Mouse (Mus musculus) adrenal gland, adult 18-20 months (tissue): ENCODE measurements around the gene Ssh2. TPM values are rescaled to one million over a fixed set of nuclear protein-coding genes. Genes with fewer than 3 reads are reported as not detected.

Experiments used
- DNase-seq, 2 experiments: peaks; one replicate each; pipeline ENCODE4 v3.0.0; 2021 to 2022; ENCODE audit warnings: low spot score in 2 of 2
- total RNA-seq, 2 experiments: library from RNA; stranded (reverse); gene quantifications; 1 replicate in 1 of 2; 2 replicates in 1 of 2; pipeline ENCODE4 v1.2.3; 2021

Ssh2 gene
- total RNA-seq, 2 experiments from 2014 or later = 19.5 to 22.3 TPM

- no peak for DNase-seq
These were observed 240.8 kb downstream of the Ssh2 start for GRCm38 (mm10) chr11:77456866-77457265.

DNA sequence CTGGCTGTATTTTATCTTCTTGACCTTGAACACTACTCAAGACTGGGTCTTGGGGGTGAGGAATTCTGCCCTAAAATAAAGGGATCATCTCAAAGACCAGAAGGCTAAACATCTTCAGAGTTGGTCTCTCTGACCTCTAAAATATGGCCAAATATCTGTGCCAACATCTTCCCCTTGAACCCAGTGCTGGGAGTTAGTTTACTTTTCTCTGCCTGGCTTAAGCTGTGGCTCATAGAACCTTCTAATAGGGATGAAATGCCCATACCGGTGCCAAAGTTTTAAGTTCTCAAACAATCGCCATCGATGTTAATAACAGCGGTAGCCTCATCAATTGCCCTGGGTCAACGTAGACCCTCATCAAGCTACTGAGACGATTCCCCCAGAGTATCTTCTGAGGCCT lies 245.8 kb downstream of the Ssh2 start:
- no peak for DNase-seq

- peak; percentile 69 to 78 for DNase-seq
These were observed 246.4 kb downstream of the Ssh2 start, which contains the start of gene Coro6 for GRCm38 (mm10) chr11:77462283-77463100. TSS of gene Coro6 (plus strand) at chr11:77462411.

- no peak for DNase-seq
These were observed 247.0 kb downstream of the Ssh2 start for GRCm38 (mm10) chr11:77463101-77463445.

- no peak for DNase-seq
These were observed 247.7 kb downstream of the Ssh2 start for GRCm38 (mm10) chr11:77463786-77464185.

DNA sequence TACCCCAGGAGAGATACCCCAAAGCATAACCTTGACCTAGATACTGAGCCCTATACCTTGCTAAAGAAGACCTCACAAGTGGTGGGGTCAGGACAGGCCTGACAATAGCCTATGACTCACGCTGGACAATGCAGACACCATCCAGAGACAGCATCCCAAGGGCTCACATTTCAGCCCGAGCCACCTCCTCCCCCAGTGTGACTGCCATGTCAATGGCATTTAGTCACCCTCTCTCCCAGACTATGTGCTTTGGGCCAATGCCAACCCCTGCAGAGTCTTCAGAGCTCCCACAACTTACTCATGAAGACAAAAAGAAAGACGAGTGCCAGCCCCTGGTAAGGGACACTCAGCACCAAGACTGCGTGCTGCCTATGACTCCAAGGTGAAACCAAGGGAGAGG lies 248.6 kb downstream of the Ssh2 start:
- DNase-seq = peak in 1 of 2 experiments; percentile 47

GRCm38 (mm10) chr11:77465111-77465510 lies 249.0 kb downstream of the Ssh2 start:
- DNase-seq = no peak

GRCm38 (mm10) chr11:77466544-77466943 lies 250.5 kb downstream of the Ssh2 start:
- DNase-seq = no peak

DNA sequence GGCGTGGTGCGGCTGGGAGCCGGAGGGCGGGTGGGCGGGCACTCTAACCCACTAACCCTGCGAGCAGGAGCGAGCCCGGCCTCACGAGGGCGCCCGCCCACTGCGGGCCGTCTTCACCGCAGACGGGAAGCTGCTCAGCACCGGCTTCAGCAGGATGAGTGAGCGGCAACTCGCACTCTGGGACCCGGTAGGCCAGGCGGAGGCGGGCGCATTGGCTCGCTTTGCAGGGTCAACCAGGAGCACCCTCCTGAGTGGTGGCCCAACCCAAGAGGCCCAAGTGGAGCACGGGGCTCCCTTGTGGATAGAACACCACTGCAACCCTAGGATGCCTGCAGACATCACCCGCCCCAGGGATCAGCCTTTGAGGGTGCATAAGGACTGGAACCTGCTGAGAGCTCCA lies 251.1 kb downstream of the Ssh2 start:
- DNase-seq = peak; percentile 72 to 79

- DNase-seq = peak; percentile 80 to 81
These were observed 251.7 kb downstream of the Ssh2 start for GRCm38 (mm10) chr11:77467784-77468183.

DNA sequence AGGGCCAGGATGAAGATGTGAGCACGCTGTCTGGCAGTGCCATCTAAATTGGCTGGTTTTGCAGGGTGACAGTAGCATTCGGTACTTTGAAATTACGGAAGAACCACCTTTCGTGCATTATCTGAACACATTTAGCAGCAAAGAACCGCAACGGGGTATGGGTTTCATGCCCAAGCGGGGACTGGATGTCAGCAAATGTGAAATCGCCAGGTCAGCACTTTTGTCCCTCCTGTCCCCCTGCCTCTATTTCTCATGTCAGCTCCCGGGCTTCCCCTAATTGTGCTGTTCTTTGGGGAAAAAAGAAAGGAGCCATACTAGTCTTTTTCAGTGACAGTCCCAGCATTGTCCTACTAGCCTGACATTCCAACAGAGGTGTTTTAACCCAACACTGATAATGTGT lies 252.3 kb downstream of the Ssh2 start:
- DNase-seq = no peak

DNA sequence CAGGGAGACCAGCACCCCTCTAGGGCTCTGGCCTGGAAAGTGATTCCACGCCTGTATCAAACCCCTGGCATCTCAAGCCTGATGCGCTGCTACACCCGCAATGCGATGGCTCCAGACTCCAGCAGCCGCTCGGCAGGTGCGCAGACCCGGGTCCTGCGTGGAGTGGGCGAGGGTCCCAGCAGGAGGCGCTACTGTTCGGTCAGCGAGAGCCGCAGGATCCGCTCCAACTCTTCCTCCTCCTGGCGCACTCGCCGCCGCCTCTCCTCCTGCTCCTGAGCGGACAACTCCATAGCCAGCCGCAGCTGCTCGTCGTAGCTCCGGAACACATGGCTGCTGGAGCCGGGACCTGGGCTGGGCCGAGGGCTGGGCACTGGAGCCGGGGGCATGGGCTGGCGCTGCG lies 255.3 kb downstream of the Ssh2 start:
- no peak for DNase-seq

DNA sequence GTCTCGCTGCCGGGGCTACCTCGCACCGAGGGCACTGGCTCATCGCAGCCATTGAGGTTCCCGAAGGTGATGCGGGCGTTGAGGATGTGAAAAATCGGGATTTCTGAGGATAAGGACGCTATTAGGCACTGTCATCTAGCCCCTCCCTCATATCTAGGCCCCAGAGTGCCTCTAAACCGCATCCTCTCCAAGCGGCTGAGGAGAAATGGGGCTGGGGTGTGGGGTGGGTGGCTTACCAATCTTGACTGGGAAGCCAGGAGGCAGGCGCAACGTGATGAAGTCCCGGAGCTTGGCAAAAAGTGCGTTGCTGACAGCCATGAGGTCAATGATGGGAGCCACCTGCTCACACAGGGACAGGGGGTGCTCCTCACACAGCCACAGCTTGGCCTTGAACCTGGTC lies 256.7 kb downstream of the Ssh2 start:
- no peak for DNase-seq

DNA sequence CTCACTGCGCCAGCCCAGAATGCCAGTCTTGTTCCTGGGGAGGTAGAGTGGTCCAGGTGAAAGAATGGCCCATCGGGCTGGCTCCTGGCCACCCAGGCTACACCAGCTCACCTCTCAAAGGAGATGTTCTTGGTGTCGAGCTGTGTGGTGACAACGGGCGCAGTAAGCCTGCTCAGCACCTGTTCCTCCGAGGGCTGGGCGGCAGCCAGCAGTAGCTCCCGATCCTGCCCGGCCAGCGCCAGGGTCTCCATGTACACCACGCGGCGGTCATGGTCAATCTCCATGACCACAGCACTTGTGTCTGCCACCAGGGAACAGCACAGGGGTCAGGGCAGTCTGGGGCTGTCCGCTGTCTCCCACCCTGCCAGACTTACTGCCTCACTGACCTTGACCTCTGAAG lies 260.1 kb downstream of the Ssh2 start:
- no peak for DNase-seq

DNA sequence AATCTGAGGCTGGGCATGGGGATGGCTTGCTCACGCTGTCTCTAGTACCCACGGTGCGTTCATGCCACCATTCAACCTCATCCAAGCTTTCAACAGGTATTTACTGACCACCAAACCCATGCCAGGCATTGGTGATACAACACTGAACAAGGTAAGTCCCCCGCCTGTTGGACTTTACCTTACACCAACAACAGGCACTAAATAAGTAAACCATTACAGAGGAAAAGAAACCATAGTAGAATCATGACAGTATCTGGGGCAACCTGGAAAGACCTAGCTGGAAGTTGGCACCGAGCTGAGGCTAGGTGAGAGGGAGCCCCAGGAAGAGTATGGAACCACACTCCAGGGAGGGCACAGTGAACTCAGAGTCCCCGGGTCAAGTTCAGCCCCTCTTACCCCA lies 260.8 kb downstream of the Ssh2 start:
- no peak for DNase-seq

DNA sequence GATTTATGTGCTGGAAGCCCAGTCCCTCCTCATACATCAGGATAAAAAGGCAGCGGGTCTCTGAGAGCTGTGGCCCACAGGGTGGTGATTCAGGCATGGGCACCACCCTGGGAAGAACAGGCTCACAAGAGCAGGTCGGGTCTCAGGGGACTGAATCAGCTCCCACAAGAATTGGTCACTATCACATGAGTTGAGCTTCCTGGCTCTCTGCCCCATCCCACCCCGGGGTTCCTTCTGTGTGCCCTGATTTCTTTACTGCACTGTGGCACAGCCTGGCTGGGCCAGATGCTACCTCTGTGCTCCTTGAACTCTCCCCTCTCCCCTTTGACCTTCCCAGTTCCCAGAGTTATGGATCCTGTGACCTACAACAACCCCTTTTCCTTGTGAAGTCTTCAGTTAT lies 267.0 kb downstream of the Ssh2 start:
- no peak for DNase-seq

- DNase-seq = no peak
These were observed 267.6 kb downstream of the Ssh2 start for GRCm38 (mm10) chr11:77483510-77484255.

DNA sequence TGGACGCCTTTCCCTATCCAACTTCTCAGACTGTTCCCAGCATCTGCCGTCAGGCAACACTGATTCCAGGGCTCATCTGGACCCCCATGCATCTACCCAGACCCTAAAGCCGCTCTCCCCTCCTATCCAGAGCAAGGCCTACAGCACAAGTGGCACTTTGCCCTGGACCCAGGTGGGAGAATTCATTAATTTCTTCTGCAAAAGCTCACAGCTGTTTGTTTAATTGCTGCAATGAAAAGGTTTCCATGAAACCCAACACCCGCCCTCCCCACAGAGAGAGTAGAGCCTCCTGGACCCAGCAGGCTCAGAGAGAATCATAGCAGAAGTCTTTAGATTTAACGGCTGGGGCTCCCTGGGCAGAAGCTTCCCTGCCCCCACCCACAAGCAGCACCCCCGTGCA lies 269.1 kb downstream of the Ssh2 start:
- no peak for DNase-seq

DNA sequence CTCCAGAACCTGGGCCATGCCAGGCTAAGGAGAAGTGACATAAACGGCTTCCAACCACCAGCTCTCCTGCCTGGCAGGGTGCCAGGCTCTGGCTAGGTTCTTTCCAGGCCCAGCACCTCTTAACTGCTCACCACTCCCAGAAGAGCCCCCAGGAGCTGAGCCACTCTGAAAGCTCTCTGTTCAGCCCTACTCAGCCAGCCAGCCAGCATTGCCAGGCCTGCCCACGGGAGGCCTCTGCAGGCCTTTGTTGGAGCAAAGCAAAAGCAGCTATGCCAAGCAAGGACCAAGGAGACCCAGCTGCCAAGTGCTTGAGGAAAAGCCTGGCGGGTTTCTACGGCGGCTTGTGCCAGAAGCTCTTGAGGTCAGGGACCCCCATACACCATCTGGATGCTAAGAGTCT lies 270.7 kb downstream of the Ssh2 start:
- no peak for DNase-seq

GRCm38 (mm10) chr11:77488771-77489581 lies 272.9 kb downstream of the Ssh2 start:
- DNase-seq = no peak

GRCm38 (mm10) chr11:77489591-77490235 lies 273.6 kb downstream of the Ssh2 start, which contains the start of gene Ankrd13b:
TSS of gene Ankrd13b (minus strand) at chr11:77489678.
- peak; percentile 67 to 73 for DNase-seq
